Mouse (Mus musculus) CD4-positive, CD25-positive, alpha-beta regulatory T cell, adult 4 months (primary cell): ENCODE results near the gene Fgr. TPM values are rescaled to one million over a fixed set of nuclear protein-coding genes. Genes with fewer than 3 reads are reported as not detected.

Experiments
- ATAC-seq: one replicate; pipeline ENCODE4 v1.8.0; 2017
- polyA plus RNA-seq, 2 experiments: library from polyadenylated mRNA; unstranded; fragments of 100-300 nt; shearing (Covaris generic); gene quantifications; one replicate each; pipeline ENCODE4 v1.2.1; 2017

Gene Fgr
- polyA plus RNA-seq, 2 experiments from 2014 or later: 3.7 to 8.2 TPM

DNA sequence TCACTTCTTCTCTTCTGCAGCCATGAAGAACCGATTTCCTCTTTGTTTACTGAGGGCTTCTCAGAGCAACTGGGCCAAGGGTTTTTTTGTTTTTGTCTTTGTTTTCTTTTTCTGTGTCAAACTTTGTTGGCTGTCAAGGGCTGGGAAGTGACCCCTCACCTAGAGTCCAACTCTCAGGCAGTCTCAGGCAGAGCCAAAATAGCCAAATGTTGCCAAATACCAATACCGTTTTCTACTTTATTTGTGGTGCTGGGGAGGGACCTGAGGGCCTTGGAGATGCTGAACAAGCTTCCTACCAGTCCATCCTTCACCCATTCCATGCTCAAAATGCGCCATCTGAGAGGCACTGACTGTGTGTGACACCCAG, 14.2 kb upstream of the Fgr start:
- ATAC-seq: no peak

DNA sequence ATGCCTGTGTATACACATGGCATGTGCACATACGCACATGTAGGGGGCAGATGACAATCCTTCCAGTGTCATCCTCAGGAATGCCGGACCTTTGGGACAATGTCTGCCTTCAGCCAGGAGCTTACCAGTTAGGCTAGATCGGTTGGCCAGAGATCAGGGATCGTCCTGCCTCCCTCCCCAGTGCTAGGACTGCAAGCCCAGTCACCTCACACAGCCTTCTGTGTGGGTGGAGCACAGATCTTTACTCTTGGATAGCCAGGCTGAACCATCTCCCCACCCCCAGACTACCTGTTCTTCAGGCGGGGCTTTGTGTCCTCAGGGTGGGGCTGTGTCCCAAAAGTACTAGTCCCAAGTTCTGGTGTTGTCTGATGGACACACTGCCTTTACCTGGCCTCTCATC, 13.6 kb upstream of the Fgr start:
- ATAC-seq: no peak

DNA sequence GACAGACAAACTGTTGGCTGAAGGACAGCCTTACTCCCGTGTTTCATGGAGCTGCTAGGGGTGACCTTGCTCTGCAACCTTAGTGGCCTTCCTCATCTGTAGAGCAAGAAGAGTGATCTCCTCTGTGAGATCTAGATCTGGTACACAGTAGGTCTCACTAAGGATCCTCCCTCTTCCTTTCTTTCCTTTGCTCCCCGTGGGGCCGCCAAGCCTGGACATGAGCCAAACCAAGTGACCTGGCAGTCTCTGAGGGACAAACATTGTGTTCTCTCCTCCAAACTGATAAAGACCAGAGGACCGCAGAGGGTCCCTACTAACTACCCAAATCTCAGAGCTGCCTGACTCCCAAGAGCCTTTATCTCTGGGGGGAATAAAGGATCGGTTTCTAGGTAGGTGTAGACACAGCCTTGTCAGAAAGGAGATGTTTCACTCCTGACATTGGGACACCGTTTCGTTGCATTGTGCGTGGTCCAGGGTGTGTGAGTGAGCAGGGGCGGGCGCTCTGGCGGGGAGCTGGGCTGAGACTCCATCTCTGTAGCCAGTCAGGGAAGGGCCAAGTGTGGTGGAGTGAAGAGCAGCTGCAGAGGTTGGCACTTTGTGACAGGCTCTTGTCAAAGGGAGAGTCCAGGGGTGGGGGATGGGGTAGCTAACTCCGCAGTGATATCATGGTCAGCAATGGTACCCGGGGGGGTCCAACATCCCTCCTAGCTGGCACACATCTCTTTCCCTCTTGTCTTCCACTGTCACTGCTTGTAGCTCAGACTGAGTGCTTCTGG, 12.8 kb upstream of the Fgr start:
- ATAC-seq: no peak

DNA sequence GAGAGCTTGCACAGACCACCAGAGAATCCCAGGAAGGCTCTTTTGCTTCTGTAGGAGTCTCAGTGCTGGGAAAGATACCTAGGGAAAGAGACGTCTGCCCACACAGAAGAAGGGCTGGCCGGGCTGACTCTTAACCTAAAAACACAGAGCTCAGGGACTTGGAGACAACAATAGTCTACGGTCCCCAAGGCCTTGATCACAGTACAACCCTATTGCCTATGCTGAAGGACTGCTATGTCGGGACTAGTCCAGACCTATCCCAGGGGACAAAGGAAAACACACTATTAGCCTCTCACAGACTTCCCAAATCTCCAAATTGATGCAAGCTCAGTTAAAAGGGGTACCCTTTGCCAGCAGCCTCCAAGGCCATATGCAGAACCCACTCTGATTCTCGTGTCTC, 12.0 kb upstream of the Fgr start:
- no peak for ATAC-seq

DNA sequence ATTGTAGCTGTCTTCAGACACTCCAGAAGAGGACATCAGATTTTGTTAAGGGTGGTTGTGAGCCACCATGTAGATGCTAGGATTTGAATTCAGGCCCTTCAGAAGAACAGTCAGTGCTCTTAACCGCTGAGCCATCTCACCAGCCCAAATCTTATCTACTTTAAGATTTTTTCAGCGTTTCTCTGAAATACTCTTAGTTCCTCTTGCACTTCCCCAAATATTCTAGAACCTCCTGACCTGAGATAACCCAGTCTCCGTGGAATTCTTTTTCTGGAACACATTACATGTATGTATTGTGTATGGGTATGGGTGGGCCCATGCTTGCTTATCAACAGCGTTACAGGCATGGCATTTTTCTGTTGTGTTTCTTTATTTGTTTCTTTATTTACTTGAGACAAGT, 11.3 kb upstream of the Fgr start:
- no peak for ATAC-seq

DNA sequence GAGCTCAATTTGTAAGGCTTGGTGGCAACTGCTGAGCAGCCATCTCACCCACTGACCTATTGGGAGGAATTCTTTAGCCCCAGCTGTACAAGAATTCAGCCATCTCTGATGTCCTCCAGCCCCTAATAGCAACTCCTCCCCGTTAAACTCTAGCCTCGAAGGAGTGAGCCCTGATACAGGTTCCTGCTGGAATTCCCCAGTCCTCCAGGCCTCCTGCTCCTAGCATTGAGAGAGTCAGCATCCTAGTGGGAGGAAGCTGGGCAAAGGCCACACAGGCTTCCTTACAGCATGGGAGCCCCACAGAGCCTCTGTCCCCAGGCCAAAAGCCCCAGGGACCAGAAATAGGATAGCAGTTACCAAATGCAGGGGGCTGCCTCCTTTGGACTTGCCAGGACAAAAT, 10.5 kb upstream of the Fgr start:
- ATAC-seq: no peak

DNA sequence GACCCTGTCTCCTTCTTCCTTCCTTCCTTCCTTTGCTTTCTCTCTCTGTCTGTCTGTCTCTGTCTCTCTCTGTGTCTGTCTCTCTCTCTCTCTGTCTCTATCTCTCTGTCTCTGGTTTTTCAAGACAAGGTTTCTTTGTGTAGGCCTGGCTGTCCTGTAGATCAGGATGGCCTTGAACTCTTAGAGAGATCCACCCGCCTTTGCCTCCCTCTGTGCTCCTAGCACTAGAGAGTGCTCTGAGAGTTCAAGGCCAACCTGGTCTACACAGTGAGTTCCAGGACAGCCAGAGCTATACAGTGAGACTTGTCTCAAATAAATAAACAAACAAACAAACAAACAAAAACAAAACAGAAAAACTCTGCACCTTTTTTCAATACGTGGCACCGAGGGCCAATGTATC, 9.8 kb upstream of the Fgr start:
- ATAC-seq: no peak

DNA sequence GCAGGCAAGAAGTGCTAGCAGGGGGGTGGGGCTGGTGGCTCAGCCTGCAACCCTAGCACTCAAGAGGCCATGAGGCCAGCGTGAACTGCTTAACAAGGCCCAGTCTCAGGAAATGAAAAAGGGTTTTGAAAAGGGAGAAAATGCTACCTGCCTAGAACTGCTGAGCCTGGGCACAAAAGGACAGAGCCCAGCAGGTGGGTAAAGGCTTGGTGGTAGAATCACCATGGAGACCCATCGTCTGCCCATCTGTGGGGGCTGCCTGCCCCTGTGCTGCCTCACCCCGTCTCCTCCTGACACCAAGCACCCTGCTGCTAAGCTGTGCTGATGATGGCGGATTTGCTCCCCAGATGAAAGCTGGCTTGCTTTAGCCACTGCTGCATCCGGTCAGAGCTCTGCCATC, 9.4 kb upstream of the Fgr start:
- ATAC-seq: no peak

DNA sequence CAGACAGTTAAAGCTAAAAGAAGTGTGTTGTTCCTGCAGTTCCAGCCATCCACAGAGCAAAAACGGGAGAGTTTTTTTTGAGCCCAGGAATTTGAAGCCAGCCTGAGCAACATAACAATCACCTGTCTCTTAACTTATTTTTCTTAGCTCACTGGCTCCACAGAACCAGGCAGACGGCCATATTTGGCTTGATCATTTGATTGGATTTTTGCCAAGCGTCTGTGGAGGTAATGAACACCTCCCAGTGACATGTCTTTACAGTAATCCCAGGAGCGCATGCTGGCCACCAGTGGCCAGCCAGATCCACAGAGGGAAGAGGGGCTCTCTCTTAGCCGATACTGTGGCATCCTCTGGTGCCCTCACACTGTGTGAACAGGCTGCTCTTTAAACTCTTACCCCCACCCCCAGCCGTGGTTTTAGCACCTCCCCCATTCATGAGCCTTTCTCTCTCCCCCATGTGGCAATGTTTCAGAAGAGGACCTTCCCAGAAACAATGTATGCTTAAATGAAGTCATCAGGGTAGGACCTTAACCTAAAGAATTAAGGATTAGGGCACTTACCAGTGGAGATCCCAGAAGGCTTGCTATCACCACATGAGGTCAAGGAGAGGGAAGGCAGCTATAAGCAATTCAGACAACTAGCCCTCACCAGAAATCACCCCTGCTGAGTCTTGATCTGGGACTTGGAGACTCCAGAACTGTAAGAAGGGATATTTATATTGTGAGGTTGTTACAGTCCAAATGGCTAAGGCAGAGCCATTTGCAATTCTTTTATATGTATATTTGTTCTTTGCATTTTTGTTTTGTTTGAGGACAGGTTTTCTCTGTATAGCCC, 5.6 kb upstream of the Fgr start:
- ATAC-seq: no peak

DNA sequence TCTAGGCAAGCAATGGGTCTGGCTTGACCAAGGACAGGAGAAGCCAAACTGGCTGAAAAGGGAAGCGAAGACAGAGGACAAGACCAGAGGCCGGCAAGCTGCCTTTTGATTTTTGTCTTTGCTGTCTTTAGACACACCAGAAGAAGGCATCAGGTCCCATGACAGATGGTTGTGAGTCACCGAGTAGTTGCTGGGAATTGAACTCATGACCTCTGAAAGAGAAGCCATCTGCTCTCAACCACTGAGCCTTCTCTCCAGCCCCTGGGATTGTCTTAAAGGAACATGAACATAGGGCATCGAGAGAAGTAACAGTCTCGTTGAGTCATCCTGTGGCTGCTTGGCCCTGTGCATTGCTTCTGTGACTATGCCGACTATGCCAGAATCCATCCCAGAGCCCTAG, 2.3 kb upstream of the Fgr start:
- ATAC-seq: peak; percentile 5

DNA sequence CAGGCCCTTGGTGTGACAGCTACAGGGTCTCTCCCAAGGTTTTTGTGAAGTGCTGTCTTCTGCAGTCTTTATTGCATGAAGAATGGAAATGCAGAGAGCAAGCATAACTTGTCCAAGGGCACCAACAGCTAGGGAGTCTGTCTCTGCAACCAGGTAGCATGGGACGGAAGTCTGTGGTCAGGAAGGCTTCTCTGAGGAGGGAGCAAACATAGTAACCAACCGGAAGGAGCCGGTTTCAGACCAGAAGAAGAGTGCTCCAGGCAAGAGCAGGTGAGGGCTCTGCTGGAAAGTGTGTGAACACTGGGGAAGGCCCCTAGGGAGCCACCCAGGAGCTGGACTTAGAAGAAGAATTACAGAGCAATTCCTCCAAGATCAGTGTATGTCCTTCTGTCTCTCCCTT, 1.8 kb upstream of the Fgr start:
- peak; percentile 91 for ATAC-seq

DNA sequence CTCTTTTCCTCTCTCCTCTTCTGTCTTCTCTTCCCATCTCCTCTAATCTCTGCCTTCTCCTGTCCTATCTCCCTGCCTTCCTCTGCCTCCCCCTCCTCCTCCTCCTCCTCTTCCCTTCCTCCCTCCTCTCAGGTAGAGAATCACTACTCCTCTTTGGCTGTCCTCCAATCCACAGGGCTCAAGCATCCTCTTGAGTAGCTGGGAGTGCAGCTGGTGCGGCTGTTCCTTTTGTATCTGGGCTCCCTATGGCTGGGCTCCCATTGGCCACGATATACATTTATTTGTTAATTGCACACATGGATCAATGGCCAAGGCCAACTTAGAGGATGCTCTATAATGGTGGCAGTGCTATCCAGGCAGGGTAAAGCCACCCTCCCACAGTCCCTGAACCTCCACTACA, 1.3 kb upstream of the Fgr start:
- ATAC-seq: no peak

DNA sequence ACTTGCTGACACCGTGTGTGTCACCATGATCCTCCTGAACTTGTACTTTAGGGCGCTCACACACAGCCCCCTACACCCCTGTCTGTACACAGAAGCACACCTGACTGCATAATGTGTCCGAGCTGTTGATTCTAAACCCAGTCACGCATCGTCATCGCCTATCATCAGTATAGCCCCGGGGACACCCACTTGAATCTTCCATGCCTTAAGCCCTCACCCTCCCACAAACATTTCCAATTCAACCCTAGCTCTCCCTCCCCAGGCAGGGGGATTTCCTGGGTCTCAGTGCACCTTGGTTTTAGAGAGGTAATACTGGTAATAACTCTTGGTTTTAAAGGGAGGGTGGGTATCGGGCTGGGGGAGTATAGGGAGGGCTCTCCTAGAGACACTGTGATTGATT, 709 bp upstream of the Fgr start:
- ATAC-seq: no peak

DNA sequence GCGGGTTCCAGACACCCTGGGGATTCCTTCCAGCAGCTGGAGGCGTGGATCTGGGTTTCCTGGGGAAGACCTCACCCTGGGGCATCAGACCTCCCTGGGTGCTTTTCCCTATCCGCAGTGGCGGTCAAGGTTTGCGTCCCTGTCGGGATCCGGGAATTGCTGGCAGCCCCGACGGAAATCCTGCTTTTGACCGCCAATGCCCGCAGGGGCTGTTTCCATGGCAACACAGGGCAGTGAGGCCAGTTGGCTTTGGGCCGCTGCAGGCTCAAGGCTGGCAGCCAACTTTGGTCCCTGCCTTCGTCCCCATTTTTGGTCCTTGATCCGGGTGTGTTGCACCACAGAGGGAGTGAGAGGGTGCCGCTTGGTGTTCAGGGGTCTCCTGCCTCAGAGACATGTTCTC, 1.0 kb downstream of the Fgr start:
- ATAC-seq: no peak

DNA sequence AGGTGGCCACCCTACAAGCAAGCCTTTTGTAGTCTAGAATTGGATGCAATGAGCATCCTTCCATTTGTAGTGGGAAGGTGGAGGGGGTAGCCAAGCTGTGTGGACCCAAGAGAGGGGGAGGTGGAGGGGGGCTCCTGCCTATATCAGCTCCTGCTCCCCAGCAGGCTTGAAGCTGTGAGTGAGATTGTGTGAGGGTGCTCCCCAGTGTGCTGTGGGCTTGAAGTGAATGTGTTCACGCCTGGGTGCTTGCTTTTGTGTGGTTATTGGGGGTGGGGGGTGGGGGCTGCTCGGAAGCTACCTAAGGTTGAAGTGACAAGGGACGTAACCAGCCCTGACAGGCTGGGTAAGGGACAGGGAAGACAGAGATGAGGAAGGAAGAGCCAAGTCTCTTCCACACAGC, 1.9 kb downstream of the Fgr start:
- no peak for ATAC-seq

DNA sequence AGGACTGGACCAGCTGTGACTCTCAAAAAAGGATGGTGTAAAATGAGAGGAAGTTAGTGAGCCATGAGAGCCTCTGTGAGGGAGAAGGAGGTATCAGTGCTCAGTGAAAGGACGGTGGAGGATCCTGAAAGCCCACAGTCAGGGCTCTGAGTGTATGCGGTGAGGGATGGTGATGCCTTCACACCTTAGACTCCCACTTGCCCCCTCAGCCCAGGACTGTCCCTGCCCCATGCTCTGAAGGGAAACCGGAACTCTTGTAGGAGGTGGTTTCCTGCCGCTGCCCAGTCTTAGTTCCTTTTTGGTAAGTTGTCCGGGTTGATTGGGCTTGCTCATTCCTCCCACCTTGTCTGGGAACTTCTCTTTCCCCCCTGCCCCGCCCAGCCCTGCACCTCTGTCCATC, 2.8 kb downstream of the Fgr start:
- ATAC-seq: peak; percentile 24

DNA sequence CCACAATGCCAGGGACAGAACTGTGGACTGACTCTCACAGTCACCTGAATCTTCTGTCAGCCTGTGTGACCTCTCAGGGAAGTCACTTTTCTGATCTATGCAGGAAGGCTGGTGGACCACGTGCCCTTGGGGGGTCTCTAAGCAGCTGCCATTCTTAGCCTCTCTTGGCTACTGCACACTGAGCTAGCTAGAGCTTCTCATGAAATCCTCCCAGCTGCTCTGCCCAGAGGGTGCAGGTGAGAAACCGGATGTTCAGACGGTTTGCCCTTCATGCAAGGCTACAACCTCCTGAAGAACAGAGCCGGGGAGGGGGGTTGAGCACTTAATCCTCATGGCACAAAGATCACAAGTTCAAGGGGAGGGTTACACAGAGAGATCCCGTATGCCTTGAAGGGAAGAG, 3.7 kb downstream of the Fgr start:
- peak; percentile 62 for ATAC-seq

DNA sequence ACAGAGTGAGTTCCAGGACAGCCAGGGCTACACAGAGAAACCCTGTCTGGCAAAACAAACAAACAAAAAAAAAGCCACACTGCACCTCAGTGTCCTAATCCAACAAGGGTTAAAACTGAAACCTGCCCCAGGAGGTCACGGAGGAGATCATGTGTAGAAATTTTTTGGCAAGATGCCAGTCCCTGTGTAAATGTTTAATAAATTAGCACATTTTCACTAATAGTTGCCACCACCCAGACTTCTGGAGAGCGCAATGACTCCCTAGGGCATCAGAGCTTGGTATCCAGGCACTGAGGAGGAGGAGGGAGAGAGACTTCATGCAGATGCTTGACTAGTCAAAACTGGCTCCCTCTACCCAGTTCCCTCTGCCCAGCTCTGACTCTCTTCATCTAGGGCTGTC, 5.3 kb downstream of the Fgr start:
- ATAC-seq: no peak

DNA sequence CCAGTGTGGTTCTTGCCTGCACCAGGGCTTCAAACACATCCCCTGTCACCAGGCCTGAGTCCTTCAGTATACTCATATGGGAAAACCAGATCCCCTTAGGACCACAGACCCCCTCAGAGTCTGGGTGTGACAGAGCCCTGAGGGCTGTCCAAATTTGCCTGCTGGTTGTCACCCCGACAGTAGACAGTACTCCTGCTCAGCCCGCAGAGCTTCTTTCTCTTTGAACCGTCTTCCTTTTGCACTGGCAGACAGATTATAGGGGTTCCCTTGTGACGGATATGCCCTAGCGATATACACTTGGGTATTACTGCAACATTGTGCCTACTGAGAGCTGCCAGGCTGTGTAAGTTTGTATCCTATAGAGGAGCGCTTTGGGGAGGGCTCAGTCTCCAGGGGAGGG, 7.7 kb downstream of the Fgr start:
- no peak for ATAC-seq

DNA sequence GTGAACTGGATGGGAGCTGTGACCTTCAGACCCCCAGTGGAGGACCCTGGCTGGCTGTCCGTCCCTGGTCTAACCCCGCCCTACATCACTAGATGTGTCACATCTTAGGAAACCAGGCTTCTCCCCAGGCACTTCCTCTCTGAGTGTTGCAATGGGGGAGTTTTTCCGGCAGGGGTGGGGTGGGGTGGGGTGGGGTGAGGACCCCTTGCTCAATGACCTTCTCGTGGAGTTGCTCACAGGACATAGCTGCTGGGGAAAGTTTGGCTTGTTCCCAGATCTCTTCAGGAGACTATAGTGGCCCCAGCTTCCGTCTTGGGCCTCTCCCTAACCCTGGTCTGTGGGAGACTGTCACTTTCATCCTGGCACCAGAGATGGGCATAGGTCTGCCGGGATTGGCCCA, 9.1 kb downstream of the Fgr start:
- no peak for ATAC-seq

DNA sequence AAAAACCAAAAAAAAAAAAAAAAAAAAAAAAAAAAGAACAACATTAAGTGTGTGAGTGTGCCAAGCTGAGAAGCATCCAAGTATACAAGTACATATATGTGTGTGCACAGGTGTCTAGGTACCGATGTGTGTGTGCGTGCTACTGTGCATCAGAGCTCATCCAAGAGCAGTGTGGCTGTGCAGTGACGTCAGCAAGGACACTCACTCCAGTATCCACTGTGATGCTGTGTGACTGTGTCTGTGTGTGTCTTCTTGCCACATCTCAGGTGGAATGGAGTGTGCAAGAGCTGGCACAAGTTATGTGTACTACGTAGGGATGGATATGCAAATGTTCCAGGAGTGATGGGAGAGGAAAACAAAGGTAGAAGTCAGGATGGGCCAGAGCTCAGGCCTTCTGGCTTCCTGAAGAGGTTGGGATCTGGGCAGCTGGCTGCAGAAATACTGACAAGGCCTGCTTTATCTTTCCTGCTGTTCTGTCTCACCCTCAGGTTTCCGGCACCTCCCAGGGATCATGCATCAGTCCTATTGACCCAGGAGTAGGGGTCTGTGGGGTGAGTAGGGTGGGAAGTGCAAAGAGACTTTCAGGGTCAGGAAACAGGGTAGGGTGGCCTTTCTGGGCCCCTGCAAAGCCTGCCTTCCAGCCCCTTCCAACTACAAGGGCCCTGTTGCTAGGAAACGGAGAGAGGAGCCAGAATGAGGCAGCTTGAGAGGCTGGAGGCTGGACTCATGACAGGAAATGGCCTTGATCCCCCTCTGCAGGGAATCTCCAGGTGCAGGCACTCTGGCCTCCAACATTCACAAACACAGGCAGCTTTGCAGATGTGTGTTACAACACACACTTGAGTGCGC, 10.0 kb downstream of the Fgr start:
- no peak for ATAC-seq

DNA sequence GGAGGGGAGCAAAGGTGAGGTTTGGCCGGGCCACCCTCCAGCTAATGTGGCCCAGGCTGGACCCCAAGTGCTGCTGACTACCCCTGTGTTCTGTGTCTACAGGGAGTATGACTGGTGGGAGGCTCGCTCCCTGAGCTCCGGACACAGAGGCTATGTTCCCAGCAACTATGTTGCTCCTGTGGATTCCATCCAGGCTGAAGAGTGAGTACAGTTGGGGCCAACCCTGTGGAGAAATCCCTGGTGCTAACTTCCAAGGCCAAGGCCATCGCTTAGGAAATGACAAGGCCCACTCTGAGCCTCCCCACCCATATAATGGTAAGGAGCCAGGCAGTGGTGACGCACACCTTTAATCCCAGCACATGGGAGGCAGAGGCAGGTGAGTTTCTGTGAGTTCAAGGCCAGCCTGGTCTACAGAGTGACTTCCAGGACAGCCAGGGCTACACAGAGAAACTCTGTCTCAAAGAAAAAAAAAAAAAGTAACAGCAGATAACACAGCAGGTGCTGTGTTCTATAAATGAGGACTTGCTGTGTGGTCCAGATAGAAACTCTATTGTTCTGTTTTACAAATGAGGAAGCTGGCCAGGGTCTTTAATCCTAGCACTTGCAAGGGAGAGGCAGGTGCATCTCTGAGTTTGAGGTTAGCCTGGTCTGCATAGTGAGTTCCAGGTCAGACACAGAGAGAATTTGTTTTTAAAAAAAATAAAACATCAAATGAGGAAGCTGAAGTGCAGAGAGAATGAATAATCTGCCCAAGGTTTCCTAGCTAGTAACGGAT, 14.9 kb downstream of the Fgr start:
- no peak for ATAC-seq

DNA sequence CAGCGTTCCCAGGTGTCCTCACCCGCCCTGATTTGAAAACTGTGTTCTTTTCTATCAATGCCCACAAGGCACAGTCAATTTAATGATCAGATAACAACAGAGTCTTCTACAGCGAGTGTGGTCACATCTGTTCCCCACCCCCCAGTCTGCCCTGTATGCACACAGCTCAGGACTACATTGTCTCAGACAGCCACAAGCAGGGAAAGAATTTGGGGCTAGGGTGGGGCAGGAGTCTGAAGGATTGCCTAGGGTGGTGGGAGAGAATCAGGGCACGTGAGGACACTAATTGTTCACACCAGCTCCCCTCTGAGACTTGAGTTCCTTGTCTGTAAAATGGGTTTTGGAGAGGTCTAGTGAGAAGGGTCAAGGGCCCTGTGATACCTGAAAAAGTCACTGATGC, 19.7 kb downstream of the Fgr start:
- ATAC-seq: no peak
